Mouse (Mus musculus) forebrain, embryonic 11.5 days (tissue): ENCODE measurements around the gene Setd2. TPM values are rescaled to one million over a fixed set of nuclear protein-coding genes. Genes with fewer than 3 reads are reported as not detected.

Source experiments
- ATAC-seq: fragments of 200-750 bp; cut with Nextera tagmentation; replicated peaks from 2 replicates; pipeline ENCODE4 v1.8.0; 2017; ENCODE audit warnings: moderate TSS enrichment; ENCODE audit not compliant: low FRiP score
- DNase-seq: peaks from one replicate; pipeline ENCODE4 v3.0.0-alpha.2; 2017; ENCODE audit warnings: low spot score
- H3K27ac ChIP-seq: fragments of 300-500 bp; sonication (generic); 2 replicates; pipeline ENCODE4 v1.5.1; 2014; ENCODE audit warnings: low read depth, low read length
- H3K27me3 ChIP-seq: fragments of 300-500 bp; sonication (generic); 2 replicates; pipeline ENCODE4 v1.6.1; 2014; ENCODE audit warnings: mild to moderate bottlenecking, low read length, mixed read lengths; ENCODE audit not compliant: control insufficient read depth, insufficient read depth
- H3K36me3 ChIP-seq: fragments of 300-500 bp; sonication (generic); 2 replicates; pipeline ENCODE4 v1.6.1; 2014; ENCODE audit warnings: mild to moderate bottlenecking, low read length, moderate library complexity, mixed read lengths; ENCODE audit not compliant: control insufficient read depth, insufficient read depth
- H3K4me1 ChIP-seq: fragments of 300-500 bp; sonication (generic); replicated peaks from 2 replicates; pipeline ENCODE4 v1.6.1; 2014; ENCODE audit warnings: low read length, mixed read lengths; ENCODE audit not compliant: control insufficient read depth, insufficient read depth
- H3K4me2 ChIP-seq: fragments of 300-500 bp; sonication (generic); 2 replicates; pipeline ENCODE4 v1.6.1; 2014; ENCODE audit warnings: low read depth, mild to moderate bottlenecking, low read length, moderate library complexity, mixed read lengths; ENCODE audit not compliant: severe bottlenecking
- H3K4me3 ChIP-seq: fragments of 300-500 bp; sonication (generic); 2 replicates; pipeline ENCODE4 v1.5.1; 2014; ENCODE audit warnings: low read depth, low read length
- H3K9ac ChIP-seq: fragments of 300-500 bp; sonication (generic); 2 replicates; pipeline ENCODE4 v1.6.1; 2014; ENCODE audit warnings: low read length
- H3K9me3 ChIP-seq: fragments of 300-500 bp; sonication (generic); 2 replicates; pipeline ENCODE4 v1.6.1; 2016; ENCODE audit warnings: low read length, mixed read lengths; ENCODE audit not compliant: control insufficient read depth
- WGBS: fragments of 180-500 bp; shearing (Covaris S2); extraction: QIAGEN DNeasy Blood & Tissue Kit; methylation state at CpG from one replicate; pipeline ENCODE4 v1.1.7; 2014; 5-methylcytosine and 5-hydroxymethylcytosine counted together
- microRNA-seq: library from miRNA; unstranded; fragments of <30 nt; microRNA quantifications from one replicate; pipeline ENCODE4, GENCODE M21; 2016; ENCODE audit not compliant: insufficient number of aligned reads
- polyA plus RNA-seq: library from polyadenylated mRNA; unstranded; fragments of >200 nt; fragmentation: Nextera tagmentation; extraction: Ambion mirVana; gene quantifications from 2 replicates; pipeline ENCODE4 v1.2.1, GENCODE M21; 2014

Gene Setd2
- polyA plus RNA-seq, 1 experiment from 2014 or later = 56.9 TPM

DNA sequence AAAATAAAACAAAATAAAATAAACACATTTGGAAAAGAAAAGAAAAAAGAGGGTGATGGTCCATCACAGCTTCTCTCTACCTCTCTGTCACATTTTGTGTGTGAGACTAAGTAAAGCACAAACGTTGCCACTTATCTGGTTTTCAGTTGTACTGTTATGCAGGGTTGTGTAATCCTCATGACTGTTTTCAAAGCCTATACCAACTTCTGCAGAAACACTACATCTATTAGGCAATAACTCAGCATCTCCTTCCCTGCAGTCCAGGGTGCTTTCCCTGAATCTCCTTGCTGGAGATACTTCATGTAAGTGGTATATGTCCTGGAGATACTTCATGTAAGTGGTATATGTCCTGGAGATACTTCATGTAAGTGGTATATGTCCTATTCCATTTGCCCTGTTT, 130.4 kb downstream of the Setd2 start:
- DNase-seq (no peak), ATAC-seq (no peak)
- no peaks in the 10 kb centered on the region for H3K9me3 ChIP-seq
- H3K9ac ChIP-seq = no peak overlapping the region
- no peaks in the 10 kb centered on the region for H3K27me3 ChIP-seq
- peaks cover 13% of the 10 kb centered on the region for H3K4me1 ChIP-seq
- WGBS = 94% methylated on average over 1 of the region's 1 CpGs
- no peak overlapping the region for H3K4me2 ChIP-seq
- H3K36me3 ChIP-seq = no peaks in the 10 kb centered on the region
- no peak overlapping the region for H3K27ac ChIP-seq
- no peak overlapping the region for H3K4me3 ChIP-seq

GRCm38 (mm10) chr9:110665912-110666311, 133.5 kb downstream of the Setd2 start:
- H3K9ac ChIP-seq = no peak overlapping the region
- H3K4me2 ChIP-seq = no peak overlapping the region
- no peaks in the 10 kb centered on the region for H3K36me3 ChIP-seq
- H3K9me3 ChIP-seq = no peaks in the 10 kb centered on the region
- H3K4me3 ChIP-seq = no peak overlapping the region
- ATAC-seq = no peak; the same call in 1 of the 2 replicates
- WGBS = 23% methylated on average over 4 of the region's 4 CpGs
- H3K27me3 ChIP-seq = no peaks in the 10 kb centered on the region
- DNase-seq = no peak
- H3K27ac ChIP-seq = peak overlapping the region; percentile 46; the same call in 1 of the 2 replicates
- peaks cover 13% of the 10 kb centered on the region for H3K4me1 ChIP-seq

- ATAC-seq (no peak), DNase-seq (no peak)
- no peak overlapping the region for H3K9ac ChIP-seq
- WGBS = 36% methylated on average over 8 of the region's 8 CpGs
- H3K27ac ChIP-seq = peak overlapping the region; percentile 46; the same call in 1 of the 2 replicates
- no peaks in the 10 kb centered on the region for H3K9me3 ChIP-seq
- H3K27me3 ChIP-seq = no peaks in the 10 kb centered on the region
- H3K4me3 ChIP-seq = no peak overlapping the region
- H3K36me3 ChIP-seq = no peaks in the 10 kb centered on the region
- H3K4me1 ChIP-seq = peaks cover 10% of the 10 kb centered on the region
- no peak overlapping the region for H3K4me2 ChIP-seq
Observed at GRCm38 (mm10) chr9:110666374-110666773, 134.0 kb downstream of the Setd2 start.

DNA sequence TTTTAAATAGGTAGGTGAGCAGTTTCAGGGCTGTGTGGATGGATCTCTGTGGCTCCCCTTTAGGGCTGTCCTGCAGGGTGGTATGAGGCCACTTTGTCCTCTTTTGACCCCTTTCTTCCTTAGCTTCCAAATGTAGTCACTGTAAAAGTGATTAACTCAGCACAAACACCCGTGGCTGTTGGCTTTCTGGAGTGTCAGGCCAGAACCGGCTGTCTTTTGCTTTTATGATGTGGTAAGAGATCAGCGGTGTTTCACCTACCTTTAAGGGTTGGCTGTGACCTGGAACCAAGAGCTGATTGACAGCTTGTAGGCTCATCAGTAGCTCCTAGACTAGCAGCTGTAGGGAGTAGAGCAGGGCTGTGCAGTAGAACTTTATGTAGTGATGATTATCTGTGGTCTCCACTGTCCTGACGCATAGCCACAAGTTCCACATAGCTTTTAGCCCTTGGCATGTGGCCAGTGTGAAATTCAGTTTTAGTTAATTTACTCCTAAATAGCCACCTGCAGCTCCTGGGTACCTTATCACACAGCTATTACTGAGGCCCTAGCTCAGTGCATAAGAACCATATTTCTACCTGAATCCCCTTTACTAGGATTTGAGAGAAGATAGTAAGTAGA, 134.9 kb downstream of the Setd2 start:
- ATAC-seq (no peak), DNase-seq (no peak)
- Histone ChIP-seq H3K4me2 (no peak overlapping the region), H3K27me3 (no peaks in the 10 kb centered on the region), H3K9me3 (no peaks in the 10 kb centered on the region), H3K4me1 (peaks cover 10% of the 10 kb centered on the region), H3K4me3 (no peak overlapping the region), H3K36me3 (no peaks in the 10 kb centered on the region), H3K9ac (no peak overlapping the region), H3K27ac (no peak overlapping the region)
- WGBS = 84% methylated on average over 4 of the region's 4 CpGs

Small RNAs within 50 kb of the gene (microRNA-seq; reads per million reads assigned to microRNA genes)
- not detected for gene Mir8107

Other genes starting within 250 kb of the Setd2 start
- gene Elp6, start 227.4 kb upstream of the Setd2 start, polyA plus RNA-seq = 37.5 and 40.3 TPM in 2 replicates
- gene Scap, start 199.3 kb upstream of the Setd2 start, polyA plus RNA-seq = 40.2 and 42.8 TPM in 2 replicates
- gene Ptpn23, start 124.4 kb upstream of the Setd2 start, polyA plus RNA-seq = 17.7 and 21.1 TPM in 2 replicates
- gene Ngp, start 112.8 kb upstream of the Setd2 start, polyA plus RNA-seq = 0.36 and 0.67 TPM in 2 replicates
- gene Klhl18, start 55.9 kb upstream of the Setd2 start, polyA plus RNA-seq = 9.1 and 9.8 TPM in 2 replicates
- 0.88 and 1.4 TPM in 2 replicates for gene Kif9, start 55.6 kb upstream of the Setd2 start, polyA plus RNA-seq
- 20.6 and 22.9 TPM in 2 replicates for gene Nradd, start 91.9 kb downstream of the Setd2 start, polyA plus RNA-seq
- gene Nbeal2, start 121.6 kb downstream of the Setd2 start, polyA plus RNA-seq = 2.2 and 2.4 TPM in 2 replicates
- 149 and 164 TPM in 2 replicates for gene Ccdc12, start 123.9 kb downstream of the Setd2 start, polyA plus RNA-seq
- 0.92 TPM in 1 of 2 replicates, not detected in the other for gene Myl3, start 209.3 kb downstream of the Setd2 start, polyA plus RNA-seq
- 19.5 and 21.3 TPM in 2 replicates for gene Pth1r, start 214.5 kb downstream of the Setd2 start, polyA plus RNA-seq